Mouse (Mus musculus): ENCODE measurements around the gene Psd. TPM values are rescaled to one million over a fixed set of nuclear protein-coding genes. Genes with fewer than 3 reads are reported as not detected.
A peak's percentile ranks its signal among the peaks of the same experiment; 100 is the strongest.

Gene Psd
- polyA plus RNA-seq, 1 experiment from 2014 or later: 8.8 TPM

DNA sequence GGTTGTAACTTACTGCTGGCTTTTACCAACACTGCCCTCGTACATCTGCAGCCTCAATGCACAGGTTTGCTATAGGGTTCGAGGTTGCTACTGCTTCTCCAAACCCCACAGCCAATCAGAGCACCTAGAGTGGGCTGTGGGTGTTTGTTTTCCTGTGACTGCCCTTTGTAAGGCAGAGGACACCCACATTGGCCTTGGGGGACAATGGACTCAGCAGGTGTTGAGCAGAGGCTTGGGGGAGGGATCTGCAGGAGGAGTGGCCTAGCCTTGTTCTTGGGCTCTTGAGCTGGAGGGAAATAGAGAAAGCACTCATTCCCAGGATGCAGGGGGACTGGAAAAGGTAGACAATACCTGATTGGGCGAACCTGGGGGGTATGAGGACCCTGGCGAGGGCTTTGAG lies 31.4 kb upstream of the Psd start:
- no peaks in the 10 kb centered on the region for H3K36me3 ChIP-seq (ENCODE audit: control insufficient read depth, insufficient read depth, low read length)
- H3K27me3 ChIP-seq (ENCODE audit: control insufficient read depth, insufficient read depth, low read length): peaks cover 20% of the 10 kb centered on the region
- no peak overlapping the region for H3K27ac ChIP-seq (ENCODE audit: low read depth, low read length)
- 59% methylated on average over 4 of the region's 4 CpGs for WGBS (ENCODE audit: insufficient replicate concordance)
- H3K4me3 ChIP-seq (ENCODE audit: low read depth, low read length): no peak overlapping the region
- no peak overlapping the region for H3K4me2 ChIP-seq
- H3K9ac ChIP-seq (ENCODE audit: low read depth, low read length): no peak overlapping the region
- ATAC-seq (replicated peaks; ENCODE audit: insufficient number of reproducible peaks, low FRiP score, low TSS enrichment): no peak
- H3K9me3 ChIP-seq (replicated peaks; ENCODE audit: control insufficient read depth, low read length): no peaks in the 10 kb centered on the region
- H3K4me1 ChIP-seq (ENCODE audit: control insufficient read depth, insufficient read depth, low read length): peaks cover 5% of the 10 kb centered on the region

- Histone ChIP-seq H3K9ac (ENCODE audit: low read depth, low read length) (peak overlapping the region; percentile 66), H3K4me2 (peak overlapping the region; percentile 86), H3K27me3 (ENCODE audit: control insufficient read depth, insufficient read depth, low read length) (peaks cover 20% of the 10 kb centered on the region), H3K27ac (ENCODE audit: low read depth, low read length) (no peak overlapping the region), H3K9me3 (replicated peaks; ENCODE audit: control insufficient read depth, low read length) (no peaks in the 10 kb centered on the region), H3K4me1 (ENCODE audit: control insufficient read depth, insufficient read depth, low read length) (peaks cover 5% of the 10 kb centered on the region), H3K36me3 (ENCODE audit: control insufficient read depth, insufficient read depth, low read length) (no peaks in the 10 kb centered on the region), H3K4me3 (ENCODE audit: low read depth, low read length) (peak overlapping the region; percentile 51)
- WGBS (ENCODE audit: insufficient replicate concordance): 19% methylated on average over 25 of the region's 25 CpGs
- no peak for ATAC-seq (replicated peaks; ENCODE audit: insufficient number of reproducible peaks, low FRiP score, low TSS enrichment)
Observed at GRCm38 (mm10) chr19:46357344-46358280, 30.7 kb upstream of the Psd start.

GRCm38 (mm10) chr19:46356701-46357138 lies 29.8 kb upstream of the Psd start:
- Histone ChIP-seq H3K36me3 (ENCODE audit: control insufficient read depth, insufficient read depth, low read length) (no peaks in the 10 kb centered on the region), H3K27me3 (ENCODE audit: control insufficient read depth, insufficient read depth, low read length) (peaks cover 20% of the 10 kb centered on the region), H3K9me3 (replicated peaks; ENCODE audit: control insufficient read depth, low read length) (no peaks in the 10 kb centered on the region), H3K4me2 (peak overlapping the region; percentile 86), H3K9ac (ENCODE audit: low read depth, low read length) (peak overlapping the region; percentile 66), H3K27ac (ENCODE audit: low read depth, low read length) (no peak overlapping the region), H3K4me1 (ENCODE audit: control insufficient read depth, insufficient read depth, low read length) (peaks cover 5% of the 10 kb centered on the region), H3K4me3 (ENCODE audit: low read depth, low read length) (peak overlapping the region; percentile 51)
- peak; percentile 84 for ATAC-seq (replicated peaks; ENCODE audit: insufficient number of reproducible peaks, low FRiP score, low TSS enrichment)
- 1% methylated on average over 29 of the region's 29 CpGs for WGBS (ENCODE audit: insufficient replicate concordance)

- Histone ChIP-seq H3K4me2 (peak within 1 kb of the TSS; percentile 97), H3K9ac (ENCODE audit: low read depth, low read length) (peak within 1 kb of the TSS; percentile 72), H3K4me1 (ENCODE audit: control insufficient read depth, insufficient read depth, low read length) (peaks cover 6% of the 10 kb centered on the region; the same call in 1 of the 2 replicates), H3K27ac (ENCODE audit: low read depth, low read length) (no peak within 1 kb of the TSS), H3K36me3 (ENCODE audit: control insufficient read depth, insufficient read depth, low read length) (no peaks in the 10 kb centered on the region), H3K9me3 (replicated peaks; ENCODE audit: control insufficient read depth, low read length) (no peaks in the 10 kb centered on the region), H3K4me3 (ENCODE audit: low read depth, low read length) (peak within 1 kb of the TSS; percentile 51), H3K27me3 (ENCODE audit: control insufficient read depth, insufficient read depth, low read length) (peaks cover 31% of the 10 kb centered on the region)
- ATAC-seq (replicated peaks; ENCODE audit: insufficient number of reproducible peaks, low FRiP score, low TSS enrichment): no peak
- 47% methylated on average over 10 of the region's 10 CpGs for whole genome bisulfite sequencing (ENCODE audit: insufficient replicate concordance)
Observed at GRCm38 (mm10) chr19:46350168-46350932, 23.4 kb upstream of the Psd start, which contains the start of gene 2310034G01Rik. TSS of gene 2310034G01Rik (minus strand) at chr19:46350302.

GRCm38 (mm10) chr19:46349550-46349949 lies 22.6 kb upstream of the Psd start:
- peaks cover 34% of the 10 kb centered on the region for H3K27me3 ChIP-seq (ENCODE audit: control insufficient read depth, insufficient read depth, low read length)
- H3K27ac ChIP-seq (ENCODE audit: low read depth, low read length): no peak overlapping the region
- no peaks in the 10 kb centered on the region for H3K9me3 ChIP-seq (replicated peaks; ENCODE audit: control insufficient read depth, low read length)
- no peaks in the 10 kb centered on the region for H3K36me3 ChIP-seq (ENCODE audit: control insufficient read depth, insufficient read depth, low read length)
- H3K9ac ChIP-seq (ENCODE audit: low read depth, low read length): peak overlapping the region; percentile 72
- H3K4me1 ChIP-seq (ENCODE audit: control insufficient read depth, insufficient read depth, low read length): peaks cover 6% of the 10 kb centered on the region; the same call in 1 of the 2 replicates
- ATAC-seq (replicated peaks; ENCODE audit: insufficient number of reproducible peaks, low FRiP score, low TSS enrichment): no peak; the same call in 1 of the 2 replicates
- H3K4me2 ChIP-seq: peak overlapping the region; percentile 97
- peak overlapping the region; percentile 51 for H3K4me3 ChIP-seq (ENCODE audit: low read depth, low read length)
- 30% methylated on average over 6 of the region's 6 CpGs for WGBS (ENCODE audit: insufficient replicate concordance)

DNA sequence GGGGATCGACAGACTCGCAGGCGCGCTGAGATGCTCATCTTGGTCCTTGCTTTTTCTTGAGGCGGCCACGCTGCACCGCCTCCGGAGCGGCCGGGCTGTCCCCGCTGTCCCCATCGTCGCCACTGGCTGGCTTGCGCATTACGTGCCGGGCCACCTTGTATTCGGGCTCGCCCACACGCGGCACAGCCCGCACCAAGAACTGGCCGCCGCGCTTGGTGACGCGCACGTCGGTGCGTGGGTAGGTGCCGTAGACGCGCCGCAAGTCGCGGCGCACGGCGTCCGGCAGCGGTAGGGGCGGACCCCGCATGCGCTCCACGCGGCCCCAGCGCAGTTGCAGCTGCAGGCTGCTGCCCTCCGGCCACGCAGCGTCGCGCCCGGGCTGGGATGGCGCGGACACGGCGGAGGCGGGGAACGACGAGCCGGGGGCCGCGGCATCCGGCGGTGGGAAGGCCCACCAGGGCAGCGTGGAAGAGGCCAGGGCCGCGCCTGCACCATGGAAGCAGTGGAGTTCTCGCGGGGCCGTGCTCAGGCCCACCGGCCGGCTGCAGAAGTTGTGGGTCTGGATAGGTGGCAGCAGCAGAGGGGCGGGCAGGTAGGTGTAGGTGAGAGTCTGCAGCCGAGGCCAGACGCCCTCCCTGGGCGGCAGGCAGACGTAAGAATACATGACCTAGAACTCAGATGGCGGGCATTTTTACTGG lies 22.0 kb upstream of the Psd start:
- peak overlapping the region; percentile 51 for H3K4me3 ChIP-seq (ENCODE audit: low read depth, low read length)
- H3K4me1 ChIP-seq (ENCODE audit: control insufficient read depth, insufficient read depth, low read length): peaks cover 6% of the 10 kb centered on the region; the same call in 1 of the 2 replicates
- H3K27ac ChIP-seq (ENCODE audit: low read depth, low read length): no peak overlapping the region
- H3K4me2 ChIP-seq: peak overlapping the region; percentile 97
- peak; percentile 29; the same call in 1 of the 2 replicates for ATAC-seq (replicated peaks; ENCODE audit: insufficient number of reproducible peaks, low FRiP score, low TSS enrichment)
- no peaks in the 10 kb centered on the region for H3K9me3 ChIP-seq (replicated peaks; ENCODE audit: control insufficient read depth, low read length)
- WGBS (ENCODE audit: insufficient replicate concordance): 1% methylated on average over 78 of the region's 78 CpGs
- H3K27me3 ChIP-seq (ENCODE audit: control insufficient read depth, insufficient read depth, low read length): peaks cover 34% of the 10 kb centered on the region
- H3K9ac ChIP-seq (ENCODE audit: low read depth, low read length): peak overlapping the region; percentile 72
- H3K36me3 ChIP-seq (ENCODE audit: control insufficient read depth, insufficient read depth, low read length): no peaks in the 10 kb centered on the region

GRCm38 (mm10) chr19:46347936-46348668 lies 21.1 kb upstream of the Psd start:
- H3K9ac ChIP-seq (ENCODE audit: low read depth, low read length): peak overlapping the region; percentile 72
- H3K4me3 ChIP-seq (ENCODE audit: low read depth, low read length): peak overlapping the region; percentile 51
- no peak overlapping the region for H3K27ac ChIP-seq (ENCODE audit: low read depth, low read length)
- H3K4me1 ChIP-seq (ENCODE audit: control insufficient read depth, insufficient read depth, low read length): peaks cover 6% of the 10 kb centered on the region; the same call in 1 of the 2 replicates
- ATAC-seq (replicated peaks; ENCODE audit: insufficient number of reproducible peaks, low FRiP score, low TSS enrichment): no peak
- no peaks in the 10 kb centered on the region for H3K36me3 ChIP-seq (ENCODE audit: control insufficient read depth, insufficient read depth, low read length)
- no peaks in the 10 kb centered on the region for H3K9me3 ChIP-seq (replicated peaks; ENCODE audit: control insufficient read depth, low read length)
- peak overlapping the region; percentile 97 for H3K4me2 ChIP-seq
- H3K27me3 ChIP-seq (ENCODE audit: control insufficient read depth, insufficient read depth, low read length): peaks cover 38% of the 10 kb centered on the region
- WGBS (ENCODE audit: insufficient replicate concordance): 33% methylated on average over 14 of the region's 14 CpGs
